17 mouse cellular contexts compared by ENCODE assay signal in genomic region chr13:108437424-108437823, GRCm38 (mm10).
"Had no signal": no experiment of that assay in that cellular context is flagged by ENCODE, and none has a peak within 500 bp of the region (broad histone marks: within the 10 kb centered on the region; RNA-seq: fewer than 3 reads in every experiment).

No protein-coding gene starts in this region.

- H3K27ac ChIP-seq: lung, embryonic 15.5 days; macrophage; midbrain, embryonic 12.5 days; neural tube, embryonic 12.5 days; stomach, embryonic 15.5 days; stomach, postnatal 0 days had no signal

- H3K27me3 ChIP-seq: lung, embryonic 15.5 days; midbrain, embryonic 12.5 days; neural tube, embryonic 12.5 days; stomach, embryonic 15.5 days had no signal

- H3K36me3 ChIP-seq: lung, embryonic 15.5 days; midbrain, embryonic 12.5 days; neural tube, embryonic 12.5 days; stomach, embryonic 15.5 days had no signal

- H3K9me3 ChIP-seq: lung, embryonic 15.5 days; midbrain, embryonic 12.5 days; neural tube, embryonic 12.5 days; stomach, embryonic 15.5 days had no signal

- H3K4me3 ChIP-seq: lung, embryonic 15.5 days; megakaryocyte, embryonic 14.5 days; midbrain, embryonic 12.5 days; neural tube, embryonic 12.5 days; stomach, embryonic 15.5 days had no signal

- H3K9ac ChIP-seq: liver, postnatal 0 days; lung, embryonic 15.5 days; midbrain, embryonic 12.5 days; neural tube, embryonic 12.5 days; stomach, embryonic 15.5 days had no signal

- DNase-seq: liver, postnatal 0 days; lung, adult 2 months; lung, postnatal 14 days; lung, postnatal 36 days; midbrain, embryonic 14.5 days; right cerebral cortex, postnatal 14 days; thymus, adult 2 months; thymus, postnatal 25 days; thymus, postnatal 4 days had no signal

- ATAC-seq: liver, postnatal 0 days; lung, postnatal 0 days had no signal

- H3K4me1 ChIP-seq: lung, embryonic 15.5 days; midbrain, embryonic 12.5 days; neural tube, embryonic 12.5 days; stomach, embryonic 15.5 days had no signal

- H3K4me2 ChIP-seq: lung, embryonic 15.5 days; midbrain, embryonic 12.5 days; neural tube, embryonic 12.5 days; stomach, embryonic 15.5 days had no signal
